Mouse (Mus musculus): ENCODE measurements around the gene Eea1.
"Not testable (repeated sequence)": the region's sequence is repeated elsewhere in the genome, so short reads cannot be mapped to it uniquely, and the experiment has no call there.

Gene Eea1

GRCm38 (mm10) chr10:96067347-96067746, 126.9 kb downstream of the Eea1 start:
- no peak for DNase-seq (ENCODE audit: low spot score in 2 of 2)

- DNase-seq (ENCODE audit: low spot score in 2 of 2), result no peak
These were observed 133.9 kb downstream of the Eea1 start for GRCm38 (mm10) chr10:96074386-96074785.

- DNase-seq (ENCODE audit: low spot score in 2 of 2), result no peak
These were observed 135.0 kb downstream of the Eea1 start for GRCm38 (mm10) chr10:96075403-96075802.

- no peak for DNase-seq (ENCODE audit: low spot score in 2 of 2)
These were observed 135.4 kb downstream of the Eea1 start for GRCm38 (mm10) chr10:96075880-96076279.

- DNase-seq (ENCODE audit: low spot score in 2 of 2), result no peak
These were observed 136.0 kb downstream of the Eea1 start for GRCm38 (mm10) chr10:96076461-96076860.

GRCm38 (mm10) chr10:96077480-96078066, 137.1 kb downstream of the Eea1 start:
- DNase-seq (ENCODE audit: low spot score in 2 of 2), result not testable (repeated sequence)

- DNase-seq (ENCODE audit: low spot score in 2 of 2), result no peak
These were observed 139.4 kb downstream of the Eea1 start for GRCm38 (mm10) chr10:96079823-96080222.

GRCm38 (mm10) chr10:96080440-96081381, 140.3 kb downstream of the Eea1 start:
- no peak for DNase-seq (ENCODE audit: low spot score in 2 of 2)

- no peak for DNase-seq (ENCODE audit: low spot score in 2 of 2)
These were observed 141.8 kb downstream of the Eea1 start for GRCm38 (mm10) chr10:96082203-96082602.

GRCm38 (mm10) chr10:96089744-96090143, 149.3 kb downstream of the Eea1 start:
- no peak for DNase-seq (ENCODE audit: low spot score in 2 of 2)

- no peak for DNase-seq (ENCODE audit: low spot score in 2 of 2)
These were observed 149.9 kb downstream of the Eea1 start for GRCm38 (mm10) chr10:96090388-96090787.

- DNase-seq (ENCODE audit: low spot score in 2 of 2), result no peak
These were observed 153.6 kb downstream of the Eea1 start for GRCm38 (mm10) chr10:96093890-96094531.

- DNase-seq (ENCODE audit: low spot score in 2 of 2), result no peak
These were observed 154.1 kb downstream of the Eea1 start for GRCm38 (mm10) chr10:96094559-96094958.
